Mouse (Mus musculus) inflammation-experienced regulatory T-cells, adult 16 weeks (primary cell): ENCODE results near the gene Zfp212. TPM values are rescaled to one million over a fixed set of nuclear protein-coding genes. Genes with fewer than 3 reads are reported as not detected.

ENCODE experiments used
- polyA plus RNA-seq: library from polyadenylated mRNA; unstranded; fragments of 100-300 nt; shearing (Covaris generic); gene quantifications from one replicate; pipeline ENCODE4 v1.2.1, GENCODE M21; 2017

The Zfp212 gene
- polyA plus RNA-seq = 22.2 TPM

DNA sequence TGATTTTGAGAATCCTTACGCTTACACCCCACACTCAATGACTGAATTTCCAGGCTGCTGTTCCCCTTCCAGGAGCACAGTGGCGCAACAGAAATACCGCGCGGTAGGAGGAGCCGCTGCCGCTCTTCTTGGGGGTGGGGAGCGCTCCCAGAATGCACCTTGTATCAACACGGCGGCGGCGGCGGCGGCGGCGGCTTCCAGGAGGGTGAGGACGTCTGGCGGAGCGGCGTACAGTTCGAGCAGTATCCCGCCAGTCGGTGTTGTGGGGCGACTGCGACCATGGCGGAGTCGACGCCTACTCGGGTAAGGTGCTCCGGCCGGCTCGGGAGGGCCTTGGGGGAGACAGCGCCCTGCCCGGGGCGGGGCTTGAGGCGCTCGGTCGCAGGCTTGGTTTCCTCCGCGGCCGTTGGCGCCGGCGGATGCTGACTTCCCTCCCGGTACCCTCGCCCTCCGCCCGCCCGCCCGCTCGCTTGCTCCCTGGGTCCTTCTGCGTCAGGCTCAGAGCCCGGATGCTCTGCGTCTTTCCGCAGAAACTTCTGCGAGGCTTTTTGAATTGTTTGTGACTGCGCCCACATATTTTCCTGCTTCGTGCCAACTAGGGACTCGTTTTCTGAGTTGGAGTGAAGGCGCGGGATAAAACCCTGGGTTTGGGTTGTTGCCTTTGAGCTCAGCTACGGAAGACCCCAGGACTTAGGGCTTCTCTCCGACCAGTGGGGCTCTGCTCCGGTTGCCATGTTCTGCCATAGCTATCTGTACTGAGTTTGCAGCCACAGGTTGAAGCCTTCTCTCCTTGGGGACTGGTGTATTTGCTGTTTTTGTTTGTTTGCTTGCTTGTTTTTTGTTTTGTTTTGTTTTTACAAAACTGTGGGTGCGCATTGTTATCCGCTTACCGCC, at the start of gene Zfp212:
Zfp212 (plus strand) TSS at position 30 of the 894 bp plus-strand sequence.

DNA sequence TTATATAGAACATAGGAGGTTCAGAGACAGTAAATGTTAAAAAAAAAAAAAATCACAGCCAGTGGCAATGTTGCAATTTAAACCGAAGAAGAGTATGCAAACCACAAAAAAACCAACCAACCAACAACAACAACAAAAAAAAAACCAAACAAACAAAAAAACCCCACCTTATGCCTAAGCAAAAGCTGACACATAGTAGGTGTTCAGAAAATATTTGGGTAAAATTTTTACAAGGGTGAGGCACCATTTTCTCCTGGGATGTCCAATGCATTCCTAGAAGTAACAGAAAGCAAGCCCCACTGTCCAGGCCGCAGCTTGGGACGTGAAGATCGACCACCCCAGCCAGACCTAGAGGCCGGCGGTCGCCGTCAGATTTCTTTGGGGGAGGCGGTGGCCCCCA, 43.2 kb upstream of the Zfp212 start, which contains the start of gene Zfp282:
Zfp282 (plus strand) TSS at position 147 of the 400 bp plus-strand sequence.

DNA sequence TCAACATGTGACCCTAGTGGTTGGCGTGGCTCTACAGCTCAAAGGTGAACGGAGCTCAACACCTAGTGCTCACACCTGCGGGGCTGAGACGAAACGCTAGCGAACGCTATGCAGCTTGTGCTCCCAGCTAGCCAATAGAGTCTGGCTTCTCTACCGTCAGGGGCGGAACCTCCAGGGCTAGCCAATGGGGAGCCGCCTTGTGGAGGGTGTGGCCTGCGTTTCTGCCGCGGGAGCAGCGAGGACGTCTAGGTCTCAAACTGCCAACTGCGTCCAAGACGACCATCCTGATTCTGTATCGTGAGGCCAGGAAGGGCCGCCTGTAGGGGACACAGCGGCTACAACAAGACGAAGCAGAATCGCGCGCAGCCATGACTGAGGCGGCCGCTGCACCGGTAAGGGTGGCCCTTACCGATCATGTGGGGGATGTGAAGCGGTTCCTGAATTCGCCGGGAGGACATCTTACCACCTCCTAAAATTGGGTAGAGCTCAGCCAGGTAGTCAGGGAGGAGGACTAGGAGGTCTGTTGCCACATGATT, 33.0 kb downstream of the Zfp212 start, which contains the start of gene Zfp956:
Zfp956 (plus strand) TSS at position 200 of the 536 bp plus-strand sequence.

Other genes starting within 250 kb of the Zfp212 start
- 196 TPM for gene Pdia4, start 107.0 kb upstream of the Zfp212 start, polyA plus RNA-seq
- gene Zfp786, start 89.6 kb upstream of the Zfp212 start, polyA plus RNA-seq = 0.26 TPM
- 22.8 TPM for gene Zfp398, start 84.8 kb upstream of the Zfp212 start, polyA plus RNA-seq
- gene Zfp282, start 43.3 kb upstream of the Zfp212 start, polyA plus RNA-seq = 5.6 TPM
- 31.1 TPM for gene Zfp956, start 32.9 kb downstream of the Zfp212 start, polyA plus RNA-seq
- 2.2 TPM for gene Zfp777, start 128.4 kb downstream of the Zfp212 start, polyA plus RNA-seq
- 4.5 TPM for gene Zfp746, start 166.1 kb downstream of the Zfp212 start, polyA plus RNA-seq